In genomic region chr14:21150301-21150700, GRCm38 (mm10) we compare ENCODE assay signal across 25 mouse cellular contexts.
DNase-seq lines count a peak whose midpoint lies in the region; ATAC-seq and TF ChIP-seq lines count a peak whose summit lies in the region.
"Had no signal": no experiment of that assay in that cellular context is flagged by ENCODE, and none has a peak within 500 bp of the region (broad histone marks: within the 10 kb centered on the region; RNA-seq: fewer than 3 reads in every experiment).

No protein-coding gene starts in this region.

- H3K9ac ChIP-seq in heart, postnatal 0 days (replicated peaks; ENCODE audit: low read depth, low read length): no peak overlapping the region
- H3K9ac ChIP-seq in liver, embryonic 12.5 days: no peak overlapping the region
- no peak overlapping the region for H3K9ac ChIP-seq in neural tube, embryonic 15.5 days (replicated peaks)
- H3K9ac ChIP-seq: embryonic facial prominence, embryonic 15.5 days; forebrain, embryonic 15.5 days; hindbrain, embryonic 15.5 days; neural tube, embryonic 12.5 days had no signal

- H3K4me2 ChIP-seq in heart, postnatal 0 days (ENCODE audit: low read depth, low read length): peak overlapping the region; percentile 26; the same call in 1 of the 2 replicates
- H3K4me2 ChIP-seq in liver, embryonic 12.5 days: no peak overlapping the region
- H3K4me2 ChIP-seq in neural tube, embryonic 15.5 days: no peak overlapping the region
- H3K4me2 ChIP-seq: embryonic facial prominence, embryonic 15.5 days; forebrain, embryonic 15.5 days; hindbrain, embryonic 15.5 days; neural tube, embryonic 12.5 days had no signal

- no peak for TF ChIP-seq EP300 in heart, postnatal 0 days (IDR thresholded peaks at IDR 0.05; ENCODE audit: low read depth)

- ATAC-seq in heart, postnatal 0 days (ENCODE audit: insufficient read depth, low read depth): no peak
- ATAC-seq in liver, embryonic 12.5 days: no peak
- ATAC-seq in neural tube, embryonic 15.5 days (ENCODE audit: low FRiP score): no peak
- ATAC-seq: forebrain, embryonic 15.5 days had no signal

- intact Hi-C loops in heart, postnatal 36 days (cut with DNase I): no loop called here

- H3K4me1 ChIP-seq in heart, postnatal 0 days (ENCODE audit: control insufficient read depth, insufficient read depth): peaks cover 11% of the 10 kb centered on the region
- peaks cover 3% of the 10 kb centered on the region for H3K4me1 ChIP-seq in embryonic fibroblast, embryonic 13.5 days (ENCODE audit: control insufficient read depth, insufficient read depth, low read length)
- 0 out of 2 replicates have a peak, but pooled peaks cover 4% of the 10 kb centered on the region for H3K4me1 ChIP-seq in liver, embryonic 12.5 days
- no peaks in the 10 kb centered on the region for H3K4me1 ChIP-seq in neural tube, embryonic 15.5 days
- H3K4me1 ChIP-seq: hindbrain, embryonic 15.5 days; neural tube, embryonic 12.5 days had no signal

- H3K9me3 ChIP-seq in heart, postnatal 0 days (replicated peaks; ENCODE audit: control insufficient read depth, low read length): no peaks in the 10 kb centered on the region
- no peaks in the 10 kb centered on the region for H3K9me3 ChIP-seq in liver, embryonic 12.5 days (replicated peaks)
- H3K9me3 ChIP-seq in neural tube, embryonic 15.5 days (replicated peaks): no peaks in the 10 kb centered on the region
- H3K9me3 ChIP-seq: embryonic facial prominence, embryonic 15.5 days; forebrain, embryonic 15.5 days; hindbrain, embryonic 15.5 days; limb, embryonic 10.5 days; neural tube, embryonic 12.5 days had no signal

- H3K36me3 ChIP-seq in heart, postnatal 0 days (replicated peaks; ENCODE audit: control insufficient read depth, insufficient read depth, low read length): no peaks in the 10 kb centered on the region
- H3K36me3 ChIP-seq in liver, embryonic 12.5 days: no peaks in the 10 kb centered on the region
- H3K36me3 ChIP-seq in neural tube, embryonic 15.5 days: no peaks in the 10 kb centered on the region
- H3K36me3 ChIP-seq: embryonic facial prominence, embryonic 15.5 days; forebrain, embryonic 15.5 days; hindbrain, embryonic 15.5 days; limb, embryonic 10.5 days; neural tube, embryonic 12.5 days had no signal

- peak; percentile 12 for DNase-seq in heart, adult 8-10 months (ENCODE audit: low spot score)
- DNase-seq in heart, postnatal 36 days: no peak
- no peak for DNase-seq in heart, postnatal 0 days (ENCODE audit: low spot score)
- DNase-seq in heart, adult 9 months (ENCODE audit: low spot score in 2 of 2): no peak
- DNase-seq in 416B (ENCODE audit: low read depth): peak; percentile 24
- DNase-seq: adrenal gland, postnatal 14 days; cerebellum, adult 9-11 months; gastrocnemius, postnatal 36 days; kidney, adult 2 months; kidney, postnatal 10 days; liver; lung, postnatal 10 days; midbrain, embryonic 14.5 days; right cerebral cortex, adult 18-20 months; right cerebral cortex, postnatal 4 days; thymus, adult 18-20 months; thymus, postnatal 36 days had no signal

- no peak for TF ChIP-seq POLR2A in embryonic fibroblast, embryonic 13.5 days (IDR thresholded peaks at IDR 0.05; ENCODE audit: low read depth, low read length)

- peak overlapping the region; percentile 51; the same call in 1 of the 2 replicates for H3K27ac ChIP-seq in heart, postnatal 0 days (ENCODE audit: low read depth)
- H3K27ac ChIP-seq in embryonic fibroblast, embryonic 13.5 days (ENCODE audit: insufficient read depth, low read length): 0 out of 2 replicates have a peak overlapping the region, but pooled peaks have one; percentile 23
- H3K27ac ChIP-seq in liver, embryonic 12.5 days: no peak overlapping the region
- H3K27ac ChIP-seq in neural tube, embryonic 15.5 days (replicated peaks): no peak overlapping the region
- H3K27ac ChIP-seq: embryonic facial prominence, embryonic 15.5 days; forebrain, embryonic 15.5 days; hindbrain, embryonic 15.5 days; limb, embryonic 10.5 days; neural tube, embryonic 12.5 days had no signal

- 19% methylated on average over 4 of the region's 4 CpGs for WGBS in heart, postnatal 0 days
- 64% methylated on average over 4 of the region's 4 CpGs for WGBS in liver, embryonic 12.5 days (ENCODE audit: insufficient replicate concordance)
- WGBS in neural tube, embryonic 15.5 days: 82% methylated on average over 4 of the region's 4 CpGs

- H3K4me3 ChIP-seq in heart, postnatal 0 days (ENCODE audit: low read depth, low read length): no peak overlapping the region
- no peak overlapping the region for H3K4me3 ChIP-seq in embryonic fibroblast, embryonic 13.5 days (ENCODE audit: insufficient read depth, low read length)
- H3K4me3 ChIP-seq in liver, embryonic 12.5 days: no peak overlapping the region
- H3K4me3 ChIP-seq in neural tube, embryonic 15.5 days (replicated peaks): no peak overlapping the region
- H3K4me3 ChIP-seq: embryonic facial prominence, embryonic 15.5 days; forebrain, embryonic 15.5 days; hindbrain, embryonic 15.5 days; limb, embryonic 10.5 days; neural tube, embryonic 12.5 days had no signal

- no peaks in the 10 kb centered on the region for H3K27me3 ChIP-seq in heart, postnatal 0 days (ENCODE audit: control insufficient read depth, insufficient read depth, low read length)
- H3K27me3 ChIP-seq in liver, embryonic 12.5 days (replicated peaks): no peaks in the 10 kb centered on the region
- H3K27me3 ChIP-seq in neural tube, embryonic 15.5 days (replicated peaks): no peaks in the 10 kb centered on the region
- H3K27me3 ChIP-seq: embryonic facial prominence, embryonic 15.5 days; forebrain, embryonic 15.5 days; hindbrain, embryonic 15.5 days; neural tube, embryonic 12.5 days had no signal

- no peak for TF ChIP-seq CTCF in heart, postnatal 0 days (IDR thresholded peaks at IDR 0.05; ENCODE audit: low read depth)
- no peak for TF ChIP-seq CTCF in embryonic fibroblast, embryonic 13.5 days (IDR thresholded peaks at IDR 0.05; ENCODE audit: borderline replicate concordance, insufficient read depth, low read length)

Comparison
In these comparisons a context has a peak if more than half of its experiments do, and no peak if none do; other contexts are left out.
1. DNase-seq: peak in heart, adult 8-10 months (single experiment) and 416B (single experiment); none in heart, postnatal 36 days (0 of 2), heart, postnatal 0 days (single experiment) and heart, adult 9 months (0 of 2).
2. H3K27ac ChIP-seq: peak in heart, postnatal 0 days (single experiment) and embryonic fibroblast, embryonic 13.5 days (single experiment); none in liver, embryonic 12.5 days (single experiment) and neural tube, embryonic 15.5 days (single experiment).